ENCODE assay signal across 8 mouse cellular contexts in genomic region chr2:114200932-114201559, GRCm38 (mm10). TPM values are rescaled to one million over a fixed set of nuclear protein-coding genes. Genes with fewer than 3 reads are reported as not detected.
DNase-seq lines count a peak whose midpoint lies in the region; ATAC-seq lines count a peak whose summit lies in the region.

Gene Zfp770, minus strand, starts transcription at chr2:114201469.

- peak within 1 kb of the TSS; percentile 77 for H3K4me2 ChIP-seq in hindbrain, embryonic 13.5 days

- WGBS in hindbrain, embryonic 13.5 days: under 1% methylated on average over 36 of the region's 36 CpGs

- no peaks in the 10 kb centered on the region for H3K9me3 ChIP-seq in hindbrain, embryonic 13.5 days

- peaks cover 13% of the 10 kb centered on the region for H3K36me3 ChIP-seq in hindbrain, embryonic 13.5 days

- H3K27me3 ChIP-seq in hindbrain, embryonic 13.5 days: no peaks in the 10 kb centered on the region

- peak within 1 kb of the TSS; percentile 82 for H3K27ac ChIP-seq in hindbrain, embryonic 13.5 days

- peak within 1 kb of the TSS; percentile 94 for H3K9ac ChIP-seq in hindbrain, embryonic 13.5 days

- DNase-seq in R1 (ENCODE audit: low read depth, low spot score): peak; percentile 86
- DNase-seq in cerebellum, postnatal 14 days: peak; percentile 87 to 91
- DNase-seq in frontal cortex, postnatal 14 days (ENCODE audit: low spot score in 2 of 2): peak; percentile 63 to 74
- peak; percentile 80 to 85 for DNase-seq in layer of hippocampus, postnatal 14 days (ENCODE audit: low spot score in 2 of 2)
- peak; percentile 82 for DNase-seq in lung, postnatal 10 days
- DNase-seq in ovary, postnatal 14 days (ENCODE audit: low spot score): peak; percentile 77
- peak; percentile 50 to 65 for DNase-seq in thymus, postnatal 10 days (ENCODE audit: low spot score in 2 of 2)

- H3K4me1 ChIP-seq in hindbrain, embryonic 13.5 days (replicated peaks): peaks cover 17% of the 10 kb centered on the region

- H3K4me3 ChIP-seq in hindbrain, embryonic 13.5 days: peak within 1 kb of the TSS; percentile 85

- ATAC-seq in hindbrain, embryonic 13.5 days (ENCODE audit: low FRiP score): peak; percentile 96

RNA-seq across cellular contexts. Expression of gene Zfp770, which starts in this region (rescaled TPM):
- 5.0 and 5.2 TPM in 2 replicates for polyA plus RNA-seq in hindbrain, embryonic 13.5 days (2015; fragmentation: Nextera tagmentation; extraction: Ambion mirVana)
- total RNA-seq in layer of hippocampus, postnatal 14 days (2021): 10 to 100 TPM; 25.2 to 25.8 TPM

Comparison
In these comparisons a context has a peak if more than half of its experiments do, and no peak if none do; other contexts are left out.
1. Peak in every context shown above with its lines: DNase-seq, ATAC-seq, H3K4me3 ChIP-seq and H3K27ac ChIP-seq.